ENCODE assay signal across 30 mouse cellular contexts in the genomic region with DNA sequence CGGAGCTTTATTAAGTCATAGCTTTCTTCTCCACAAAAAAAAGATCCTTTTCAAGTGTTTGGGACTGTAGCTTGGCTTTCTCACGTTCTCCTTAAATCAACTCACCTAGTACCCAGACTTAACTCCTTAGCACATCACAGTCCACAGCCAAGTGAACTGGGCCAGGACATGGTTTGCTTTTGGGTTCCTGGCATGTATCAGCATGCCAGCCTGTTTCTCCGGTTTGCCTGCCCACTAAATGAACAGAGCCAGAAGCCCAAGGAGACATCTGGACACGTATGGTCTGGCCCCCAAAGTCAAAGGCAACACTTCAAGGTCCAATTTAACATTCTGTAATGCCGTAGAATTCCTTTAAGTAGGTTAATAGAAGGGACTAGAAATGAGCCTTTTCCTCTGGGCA. TPM values are rescaled to one million over a fixed set of nuclear protein-coding genes. Genes with fewer than 3 reads are reported as not detected.
DNase-seq lines count a peak whose midpoint lies in the region; ATAC-seq and TF ChIP-seq lines count a peak whose summit lies in the region.
"Had no signal": no experiment of that assay in that cellular context is flagged by ENCODE, and none has a peak within 500 bp of the region (broad histone marks: within the 10 kb centered on the region; RNA-seq: fewer than 3 reads in every experiment).

No protein-coding gene starts in this region.

- H3K4me1 ChIP-seq in embryonic facial prominence, embryonic 15.5 days = peaks cover 30% of the 10 kb centered on the region
- peaks cover 41% of the 10 kb centered on the region for H3K4me1 ChIP-seq in embryonic facial prominence, embryonic 10.5 days
- peaks cover 33% of the 10 kb centered on the region for H3K4me1 ChIP-seq in heart, postnatal 0 days (ENCODE audit: control insufficient read depth, insufficient read depth)
- H3K4me1 ChIP-seq in embryonic fibroblast, embryonic 13.5 days (ENCODE audit: control insufficient read depth, insufficient read depth, low read length) = peaks cover 12% of the 10 kb centered on the region
- peaks cover 16% of the 10 kb centered on the region for H3K4me1 ChIP-seq in stomach, embryonic 15.5 days

- 0 out of 2 replicates have a peak, but pooled peaks have one; percentile 25 for TF ChIP-seq EP300 in heart, postnatal 0 days (IDR thresholded peaks at IDR 0.05; ENCODE audit: low read depth)

- intact Hi-C loops in heart, postnatal 10 days (cut with DNase I) = loop anchor here (5.0 kb wide), 3 partner anchors 47 to 192 kb away; partner anchors contain the start of genes Glud1, Mmrn2 and Shld2

- H3K36me3 ChIP-seq in embryonic facial prominence, embryonic 15.5 days = no peaks in the 10 kb centered on the region
- no peaks in the 10 kb centered on the region for H3K36me3 ChIP-seq in embryonic facial prominence, embryonic 10.5 days (replicated peaks)
- no peaks in the 10 kb centered on the region for H3K36me3 ChIP-seq in heart, postnatal 0 days (replicated peaks; ENCODE audit: control insufficient read depth, insufficient read depth, low read length)
- H3K36me3 ChIP-seq in stomach, embryonic 15.5 days = no peaks in the 10 kb centered on the region
- H3K36me3 ChIP-seq: heart, embryonic 15.5 days; hindbrain, embryonic 13.5 days had no signal

- no peaks in the 10 kb centered on the region for H3K9me3 ChIP-seq in embryonic facial prominence, embryonic 15.5 days (replicated peaks)
- no peaks in the 10 kb centered on the region for H3K9me3 ChIP-seq in embryonic facial prominence, embryonic 10.5 days
- H3K9me3 ChIP-seq in heart, postnatal 0 days (replicated peaks; ENCODE audit: control insufficient read depth, low read length) = no peaks in the 10 kb centered on the region
- no peaks in the 10 kb centered on the region for H3K9me3 ChIP-seq in stomach, embryonic 15.5 days
- H3K9me3 ChIP-seq: forebrain, embryonic 13.5 days; heart, embryonic 15.5 days; hindbrain, embryonic 13.5 days had no signal

- TF ChIP-seq POLR2A in embryonic fibroblast, embryonic 13.5 days (IDR thresholded peaks at IDR 0.05; ENCODE audit: low read depth, low read length) = no peak

- peak overlapping the region; percentile 97; the same call in 1 of the 2 replicates for H3K27ac ChIP-seq in embryonic facial prominence, embryonic 15.5 days (replicated peaks)
- H3K27ac ChIP-seq in embryonic facial prominence, embryonic 10.5 days (replicated peaks) = no peak overlapping the region
- H3K27ac ChIP-seq in heart, postnatal 0 days (ENCODE audit: low read depth) = peak overlapping the region; percentile 100
- peak overlapping the region; percentile 97 for H3K27ac ChIP-seq in embryonic fibroblast, embryonic 13.5 days (ENCODE audit: insufficient read depth, low read length)
- H3K27ac ChIP-seq in stomach, embryonic 15.5 days = peak overlapping the region; percentile 32; the same call in 1 of the 2 replicates
- H3K27ac ChIP-seq: forebrain, embryonic 13.5 days; hindbrain, embryonic 13.5 days had no signal

- no peak for ATAC-seq in embryonic facial prominence, embryonic 15.5 days (ENCODE audit: insufficient number of reproducible peaks, low FRiP score, low TSS enrichment, low read depth)
- ATAC-seq in heart, postnatal 0 days (ENCODE audit: insufficient read depth, low read depth) = no peak
- ATAC-seq in stomach, embryonic 15.5 days (ENCODE audit: insufficient read depth, low FRiP score, low read depth) = no peak
- ATAC-seq: forebrain, embryonic 13.5 days; inflammation-experienced regulatory T-cells, adult 6 months; midbrain, embryonic 16.5 days had no signal

- H3K27me3 ChIP-seq in embryonic facial prominence, embryonic 15.5 days = no peaks in the 10 kb centered on the region
- H3K27me3 ChIP-seq in embryonic facial prominence, embryonic 10.5 days (replicated peaks; ENCODE audit: low read depth, poor library complexity, severe bottlenecking) = peaks cover 4% of the 10 kb centered on the region; the same call in 1 of the 2 replicates
- peaks cover 13% of the 10 kb centered on the region for H3K27me3 ChIP-seq in heart, postnatal 0 days (ENCODE audit: control insufficient read depth, insufficient read depth, low read length)
- no peaks in the 10 kb centered on the region for H3K27me3 ChIP-seq in stomach, embryonic 15.5 days (replicated peaks)
- H3K27me3 ChIP-seq: forebrain, embryonic 13.5 days had no signal

- 64% methylated on average over 5 of the region's 5 CpGs for WGBS in embryonic facial prominence, embryonic 15.5 days
- WGBS in embryonic facial prominence, embryonic 10.5 days = 84% methylated on average over 5 of the region's 5 CpGs
- WGBS in heart, postnatal 0 days = 70% methylated on average over 5 of the region's 5 CpGs
- WGBS in stomach, embryonic 15.5 days = 77% methylated on average over 5 of the region's 5 CpGs

- no peak for TF ChIP-seq CTCF in heart, postnatal 0 days (IDR thresholded peaks at IDR 0.05; ENCODE audit: low read depth)
- no peak for TF ChIP-seq CTCF in embryonic fibroblast, embryonic 13.5 days (IDR thresholded peaks at IDR 0.05; ENCODE audit: borderline replicate concordance, insufficient read depth, low read length)

- H3K4me2 ChIP-seq in embryonic facial prominence, embryonic 15.5 days (replicated peaks) = no peak overlapping the region
- no peak overlapping the region for H3K4me2 ChIP-seq in heart, postnatal 0 days (ENCODE audit: low read depth, low read length)
- H3K4me2 ChIP-seq in stomach, embryonic 15.5 days = no peak overlapping the region

- no peak for DNase-seq in embryonic facial prominence, embryonic 10.5 days (ENCODE audit: low spot score)
- DNase-seq in heart, postnatal 0 days (ENCODE audit: low spot score) = no peak
- DNase-seq in heart, postnatal 10 days = no peak
- DNase-seq in right cerebral cortex, postnatal 10 days (ENCODE audit: low spot score in 2 of 2) = no peak
- DNase-seq in frontal cortex, postnatal 14 days (ENCODE audit: low spot score in 2 of 2) = no peak
- DNase-seq: cerebellum, postnatal 25 days; embryo, embryonic 11 days; kidney, adult 2 months; kidney, postnatal 10 days; left cerebral cortex, postnatal 4 days; liver; lung, postnatal 36 days; retina, postnatal 1 day; right cerebral cortex, postnatal 4 days; thymus, postnatal 36 days had no signal

- no peak overlapping the region for H3K4me3 ChIP-seq in embryonic facial prominence, embryonic 15.5 days (replicated peaks)
- no peak overlapping the region for H3K4me3 ChIP-seq in embryonic facial prominence, embryonic 10.5 days
- no peak overlapping the region for H3K4me3 ChIP-seq in heart, postnatal 0 days (ENCODE audit: low read depth, low read length)
- H3K4me3 ChIP-seq in embryonic fibroblast, embryonic 13.5 days (ENCODE audit: insufficient read depth, low read length) = no peak overlapping the region
- H3K4me3 ChIP-seq in stomach, embryonic 15.5 days (replicated peaks) = no peak overlapping the region
- H3K4me3 ChIP-seq: heart, embryonic 15.5 days; left cerebral cortex, adult 2 months had no signal

- no peak overlapping the region for H3K9ac ChIP-seq in embryonic facial prominence, embryonic 15.5 days
- H3K9ac ChIP-seq in heart, postnatal 0 days (replicated peaks; ENCODE audit: low read depth, low read length) = no peak overlapping the region
- H3K9ac ChIP-seq in stomach, embryonic 15.5 days = no peak overlapping the region
- H3K9ac ChIP-seq: heart, embryonic 15.5 days; hindbrain, embryonic 13.5 days had no signal

RNA-seq across cellular contexts. Expression of gene Bmpr1a, which starts 1.2 kb away (rescaled TPM):
- polyA plus RNA-seq in embryonic facial prominence, embryonic 15.5 days (2015; fragmentation: Nextera tagmentation; extraction: Ambion mirVana) = 51.0 and 54.2 TPM in 2 replicates
- polyA plus RNA-seq in embryonic facial prominence, embryonic 10.5 days (2016; fragmentation: Nextera tagmentation; extraction: Ambion mirVana) = 50.7 and 52.8 TPM in 2 replicates
- 99.5 and 130 TPM in 2 replicates for total RNA-seq in heart, postnatal 0 days (2014; rRNA removed; ENCODE audit: low replicate concordance)
- polyA plus RNA-seq in heart, postnatal 0 days (2015; fragmentation: Nextera tagmentation; extraction: Ambion mirVana) = 37.2 and 38.6 TPM in 2 replicates
- total RNA-seq in heart, postnatal 10 days (2021) = 100 to 1,000 TPM in 1 of 2 experiments, 10 to 100 TPM in 1; 83.2 to 115 TPM
- polyA plus RNA-seq in embryonic fibroblast, embryonic 13.5 days (2011; ENCODE audit: insufficient read length, low read depth, missing spikeins) = 116 and 146 TPM in 2 replicates
- polyA plus RNA-seq in stomach, embryonic 15.5 days (2015; fragmentation: Nextera tagmentation; extraction: Ambion mirVana) = 47.1 and 49.9 TPM in 2 replicates
- total RNA-seq: megakaryocyte-erythroid progenitor cell, adult 5-6 weeks had no signal

RNA-seq across cellular contexts. Expression of gene 9230112D13Rik, which starts 18.2 kb away (rescaled TPM):
- not detected in 2 replicates for polyA plus RNA-seq in embryonic facial prominence, embryonic 15.5 days (2015; fragmentation: Nextera tagmentation; extraction: Ambion mirVana)
- polyA plus RNA-seq in embryonic facial prominence, embryonic 10.5 days (2016; fragmentation: Nextera tagmentation; extraction: Ambion mirVana) = not detected in 2 replicates
- total RNA-seq in heart, postnatal 0 days (2014; rRNA removed; ENCODE audit: low replicate concordance) = not detected in 2 replicates
- polyA plus RNA-seq in heart, postnatal 0 days (2015; fragmentation: Nextera tagmentation; extraction: Ambion mirVana) = not detected in 2 replicates
- not detected for total RNA-seq in heart, postnatal 10 days (2021)
- polyA plus RNA-seq in embryonic fibroblast, embryonic 13.5 days (2011; ENCODE audit: insufficient read length, low read depth, missing spikeins) = not detected in 2 replicates
- not detected in 2 replicates for polyA plus RNA-seq in stomach, embryonic 15.5 days (2015; fragmentation: Nextera tagmentation; extraction: Ambion mirVana)
- total RNA-seq: adrenal gland, adult 18-20 months; adrenal gland, postnatal 4 days; gastrocnemius, postnatal 4 days; layer of hippocampus, adult 8-10 months; left cerebral cortex, adult 2 months; left cerebral cortex, postnatal 4 days; megakaryocyte-erythroid progenitor cell, adult 5-6 weeks had no signal
- polyA plus RNA-seq: forebrain, embryonic 13.5 days; heart, embryonic 15.5 days; hindbrain, embryonic 13.5 days; inflammation-experienced regulatory T-cells, adult 6 months; kidney, adult 2 months; liver, embryonic 16.5 days; midbrain, embryonic 16.5 days had no signal
